Mouse (Mus musculus): Measurements from ENCODE around the gene Saysd1. TPM values are rescaled to one million over a fixed set of nuclear protein-coding genes. Genes with fewer than 3 reads are reported as not detected.

The Saysd1 gene
- total RNA-seq (2023; ENCODE audit: inconsistent age): 3.6 to 5.7 TPM (median 4.6 TPM) in 4 replicates

GRCm38 (mm10) chr14:20138484-20139355 is at the start of gene Saysd1:
Saysd1 (minus strand) TSS chr14:20138534.

GRCm38 (mm10) chr14:20181466-20181921 is 43.2 kb upstream of the Saysd1 start, which contains the start of gene Kcnk5:
Kcnk5 (minus strand) TSS chr14:20181809.

Other genes with a start within 250 kb of the Saysd1 start
- gene Gng2, start 160.9 kb downstream of the Saysd1 start, total RNA-seq (2023; ENCODE audit: inconsistent age): 109 to 121 TPM (median 120 TPM) in 4 replicates
- gene Kcnk5, start 43.3 kb upstream of the Saysd1 start, total RNA-seq (2023; ENCODE audit: inconsistent age): 19.5 to 22.1 TPM (median 21.5 TPM) in 4 replicates
- gene Kcnk16, start 130.7 kb upstream of the Saysd1 start, total RNA-seq (2023; ENCODE audit: inconsistent age): not detected in 4 replicates
- 19.7 to 26.7 TPM (median 25.4 TPM) in 4 replicates for gene Nudt13, start 156.2 kb upstream of the Saysd1 start, total RNA-seq (2023; ENCODE audit: inconsistent age)
- 48.4 to 50.7 TPM (median 49.4 TPM) in 4 replicates for gene Ecd, start 209.6 kb upstream of the Saysd1 start, total RNA-seq (2023; ENCODE audit: inconsistent age)
- 32.7 to 40.9 TPM (median 37.8 TPM) in 4 replicates for gene Fam149b, start 209.6 kb upstream of the Saysd1 start, total RNA-seq (2023; ENCODE audit: inconsistent age)

Measured in B cell, adult (primary cell).